Mouse (Mus musculus) forebrain, embryonic 16.5 days (tissue): ENCODE measurements around the gene Tbxas1. TPM values are rescaled to one million over a fixed set of nuclear protein-coding genes. Genes with fewer than 3 reads are reported as not detected.
A peak's percentile ranks its signal among the peaks of the same experiment; 100 is the strongest.

ENCODE experiments used
- ATAC-seq: fragments of 200-750 bp; cut with Nextera tagmentation; 2 replicates; pipeline ENCODE4 v1.8.0; 2017; ENCODE audit warnings: mild to moderate bottlenecking, moderate library complexity
- H3K27ac ChIP-seq: fragments of 300-500 bp; sonication (generic); 2 replicates; pipeline ENCODE4 v1.5.1; 2014; ENCODE audit warnings: low read length, control low read depth
- H3K27me3 ChIP-seq: fragments of 300-500 bp; sonication (generic); replicated peaks from 2 replicates; pipeline ENCODE4 v1.6.1; 2014; ENCODE audit warnings: low read length; ENCODE audit not compliant: control insufficient read depth, insufficient read depth
- H3K36me3 ChIP-seq: fragments of 300-500 bp; sonication (generic); 2 replicates; pipeline ENCODE4 v1.6.1; 2014; ENCODE audit not compliant: control insufficient read depth, insufficient read depth
- H3K4me1 ChIP-seq: fragments of 300-500 bp; sonication (generic); replicated peaks from 2 replicates; pipeline ENCODE4 v1.6.1; 2014; ENCODE audit warnings: low read length; ENCODE audit not compliant: control insufficient read depth, insufficient read depth
- H3K4me2 ChIP-seq: fragments of 300-500 bp; sonication (generic); 2 replicates; pipeline ENCODE4 v1.6.1; 2014; ENCODE audit warnings: mild to moderate bottlenecking, low read length, control low read depth
- H3K4me3 ChIP-seq: fragments of 300-500 bp; sonication (generic); replicated peaks from 2 replicates; pipeline ENCODE4 v1.5.1; 2014; ENCODE audit warnings: mild to moderate bottlenecking, low read length, control low read depth
- H3K9ac ChIP-seq: fragments of 300-500 bp; sonication (generic); replicated peaks from 2 replicates; pipeline ENCODE4 v1.6.1; 2014; ENCODE audit warnings: low read depth, low read length, control low read depth
- H3K9me3 ChIP-seq: fragments of 300-500 bp; sonication (generic); 2 replicates; pipeline ENCODE4 v1.6.1; 2016; ENCODE audit warnings: low read length; ENCODE audit not compliant: control insufficient read depth
- WGBS: fragments of 180-500 bp; shearing (Covaris S2); extraction: QIAGEN DNeasy Blood & Tissue Kit; methylation state at CpG from one replicate; pipeline ENCODE4 v1.1.7; 2014; 5-methylcytosine and 5-hydroxymethylcytosine counted together
- polyA plus RNA-seq: library from polyadenylated mRNA; unstranded; fragments of >200 nt; fragmentation: Nextera tagmentation; extraction: Ambion mirVana; gene quantifications from 2 replicates; pipeline ENCODE4 v1.2.1, GENCODE M21; 2015

Tbxas1 gene
- polyA plus RNA-seq, 1 experiment from 2014 or later = 1.1 TPM

DNA sequence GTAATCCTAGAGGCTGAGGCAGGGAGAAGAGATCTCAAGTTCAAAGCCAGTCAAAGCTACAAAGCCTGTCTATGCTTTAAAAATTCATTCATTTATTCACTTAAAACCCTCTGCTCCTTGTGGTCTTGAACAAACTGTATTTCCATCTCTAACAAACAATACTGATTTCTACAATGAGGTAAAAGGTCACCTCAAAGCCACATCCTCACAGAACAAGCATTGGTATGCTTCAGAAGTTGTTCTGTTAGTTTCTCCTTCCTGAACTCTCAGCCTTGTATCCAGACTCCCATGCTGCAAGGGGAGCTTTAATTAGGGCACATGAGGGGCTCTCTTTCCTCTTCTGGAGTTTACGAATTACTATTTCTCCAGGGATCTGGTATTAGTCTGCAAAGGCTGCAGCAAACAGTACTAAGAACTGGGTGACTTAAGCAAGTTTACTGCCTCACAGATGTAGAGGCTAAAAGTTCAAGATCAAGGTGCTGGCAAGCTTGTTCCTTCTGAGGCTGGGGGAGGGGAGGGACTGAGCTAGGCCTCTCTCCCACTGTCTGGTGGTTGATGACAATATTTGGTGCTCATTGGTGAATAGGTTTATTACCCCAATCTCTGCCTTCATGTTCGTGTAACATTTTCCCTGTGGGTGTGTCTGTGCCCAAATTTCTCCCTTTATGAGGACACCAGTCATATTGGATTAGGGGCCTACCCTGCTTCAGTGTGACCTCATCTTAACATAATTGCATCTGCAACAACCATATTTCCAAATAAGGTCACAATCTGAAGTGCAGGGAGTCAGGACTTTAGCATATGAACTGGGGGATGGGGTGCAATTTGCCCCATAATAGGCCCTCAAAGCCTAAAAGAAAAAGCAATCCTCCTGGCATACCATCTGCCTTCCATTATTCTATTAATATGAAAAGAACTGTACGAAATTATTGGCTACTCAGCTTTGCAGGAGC, 27.0 kb upstream of the Tbxas1 start:
- no peak overlapping the region for H3K4me3 ChIP-seq
- 0 out of 2 replicates have a peak, but pooled peaks have one; percentile 24 for ATAC-seq
- H3K27ac ChIP-seq = no peak overlapping the region
- no peak overlapping the region for H3K9ac ChIP-seq
- H3K36me3 ChIP-seq = no peaks in the 10 kb centered on the region
- 46% methylated on average over 3 of the region's 3 CpGs for WGBS
- no peaks in the 10 kb centered on the region for H3K9me3 ChIP-seq
- H3K4me2 ChIP-seq = no peak overlapping the region
- H3K27me3 ChIP-seq = no peaks in the 10 kb centered on the region
- peaks cover 44% of the 10 kb centered on the region for H3K4me1 ChIP-seq

DNA sequence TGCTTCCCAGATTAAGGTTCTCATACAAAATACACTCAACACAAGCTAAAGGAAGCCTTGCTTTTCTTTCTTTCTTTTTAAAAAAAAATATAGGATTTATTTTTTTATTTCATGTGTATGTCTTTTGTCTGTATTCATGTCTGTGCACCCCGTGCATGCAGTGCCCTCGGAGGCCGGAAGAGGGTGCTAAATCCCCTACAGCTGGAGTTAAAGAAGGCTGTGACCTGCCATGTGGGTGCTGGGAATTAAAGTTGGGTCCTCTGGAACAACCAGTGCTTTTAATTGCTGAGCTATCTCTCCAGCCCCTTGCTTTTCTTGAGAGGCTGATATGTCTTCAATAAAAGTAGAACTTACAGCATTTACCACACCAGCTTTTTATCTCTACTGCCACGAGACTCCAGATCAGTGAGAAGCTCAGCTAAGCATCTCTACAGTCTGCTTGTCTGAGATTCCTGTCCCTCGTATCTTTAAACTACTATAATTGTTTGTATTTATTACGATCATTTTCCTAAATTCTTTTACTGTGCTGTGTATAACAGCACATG, 24.4 kb upstream of the Tbxas1 start:
- Histone ChIP-seq H3K4me3 (no peak overlapping the region), H3K9ac (no peak overlapping the region), H3K27me3 (no peaks in the 10 kb centered on the region), H3K27ac (no peak overlapping the region), H3K4me2 (no peak overlapping the region), H3K36me3 (no peaks in the 10 kb centered on the region), H3K9me3 (no peaks in the 10 kb centered on the region), H3K4me1 (peaks cover 49% of the 10 kb centered on the region)
- no peak for ATAC-seq
- 91% methylated on average over 6 of the region's 6 CpGs for WGBS

DNA sequence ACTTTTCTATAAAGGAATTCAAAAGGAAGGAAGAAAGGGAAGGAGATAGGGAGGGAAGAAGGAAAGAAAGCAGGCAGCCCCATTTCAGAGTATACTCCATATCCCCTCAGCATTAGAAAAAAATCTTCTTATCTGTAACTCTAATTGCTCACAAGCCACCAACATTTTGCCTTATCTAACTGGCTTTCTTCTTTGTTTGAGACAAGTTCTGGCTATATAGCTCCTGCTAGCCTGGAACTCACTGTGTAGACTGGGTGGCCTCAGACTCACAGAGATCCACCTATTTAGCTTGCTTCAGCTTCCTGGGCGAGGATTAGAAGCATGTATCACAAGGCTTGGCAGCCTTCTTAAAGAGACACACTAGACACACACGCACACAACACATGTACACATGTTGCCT, 23.5 kb upstream of the Tbxas1 start:
- H3K27ac ChIP-seq = no peak overlapping the region
- 72% methylated on average over 2 of the region's 2 CpGs for WGBS
- H3K9me3 ChIP-seq = no peaks in the 10 kb centered on the region
- no peaks in the 10 kb centered on the region for H3K27me3 ChIP-seq
- no peaks in the 10 kb centered on the region for H3K36me3 ChIP-seq
- H3K4me1 ChIP-seq = peaks cover 40% of the 10 kb centered on the region
- no peak overlapping the region for H3K9ac ChIP-seq
- ATAC-seq = no peak
- H3K4me2 ChIP-seq = no peak overlapping the region
- H3K4me3 ChIP-seq = no peak overlapping the region

DNA sequence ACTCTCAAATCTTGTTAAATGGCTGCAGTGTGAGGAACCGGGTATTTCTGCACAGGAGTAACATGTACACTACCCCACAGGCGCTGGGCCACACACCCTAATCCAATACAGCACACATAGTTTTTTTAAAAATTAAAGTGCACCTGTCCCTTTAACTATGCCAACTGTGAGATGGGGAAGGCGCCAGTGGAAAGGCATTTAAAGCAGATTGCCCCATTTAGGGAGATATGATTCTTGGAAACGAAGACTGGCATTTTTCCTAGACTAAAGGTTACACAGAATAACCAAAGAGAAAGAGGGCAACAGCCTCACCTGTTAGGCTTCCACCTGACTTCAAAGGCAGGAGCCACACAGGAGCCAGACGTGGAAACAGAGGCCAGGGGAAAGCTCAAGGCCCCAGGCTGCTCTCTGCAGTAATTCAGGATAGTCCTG, 21.6 kb upstream of the Tbxas1 start:
- 53% methylated on average over 5 of the region's 5 CpGs for WGBS
- Histone ChIP-seq H3K4me2 (no peak overlapping the region), H3K4me3 (no peak overlapping the region), H3K4me1 (peaks cover 22% of the 10 kb centered on the region), H3K27ac (peak overlapping the region; percentile 4; the same call in 1 of the 2 replicates), H3K27me3 (no peaks in the 10 kb centered on the region), H3K9me3 (no peaks in the 10 kb centered on the region), H3K36me3 (no peaks in the 10 kb centered on the region), H3K9ac (no peak overlapping the region)
- ATAC-seq = no peak

DNA sequence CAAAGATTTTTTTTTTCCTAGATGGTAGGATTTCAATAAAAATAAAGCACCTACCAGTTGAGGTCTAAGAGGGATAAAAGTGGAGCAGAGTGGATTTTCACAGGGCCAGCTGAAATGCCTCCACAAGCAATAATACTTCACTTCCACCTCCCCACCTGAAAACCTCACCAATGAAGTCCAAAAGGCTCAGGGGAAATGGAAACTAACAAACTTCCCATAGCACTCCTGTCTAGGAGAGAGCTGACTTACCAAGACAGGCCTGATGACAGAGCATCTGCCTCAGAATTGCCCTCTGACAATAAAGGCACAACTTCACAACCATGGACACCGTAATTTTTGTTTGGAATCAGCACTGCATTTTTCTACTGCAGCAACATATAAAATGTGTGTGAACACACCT, 15.4 kb upstream of the Tbxas1 start:
- Histone ChIP-seq H3K4me3 (no peak overlapping the region), H3K4me1 (no peaks in the 10 kb centered on the region), H3K4me2 (no peak overlapping the region), H3K36me3 (no peaks in the 10 kb centered on the region), H3K9me3 (no peaks in the 10 kb centered on the region), H3K9ac (no peak overlapping the region), H3K27me3 (no peaks in the 10 kb centered on the region), H3K27ac (no peak overlapping the region)
- no peak for ATAC-seq
- WGBS = 97% methylated on average over 1 of the region's 1 CpGs

DNA sequence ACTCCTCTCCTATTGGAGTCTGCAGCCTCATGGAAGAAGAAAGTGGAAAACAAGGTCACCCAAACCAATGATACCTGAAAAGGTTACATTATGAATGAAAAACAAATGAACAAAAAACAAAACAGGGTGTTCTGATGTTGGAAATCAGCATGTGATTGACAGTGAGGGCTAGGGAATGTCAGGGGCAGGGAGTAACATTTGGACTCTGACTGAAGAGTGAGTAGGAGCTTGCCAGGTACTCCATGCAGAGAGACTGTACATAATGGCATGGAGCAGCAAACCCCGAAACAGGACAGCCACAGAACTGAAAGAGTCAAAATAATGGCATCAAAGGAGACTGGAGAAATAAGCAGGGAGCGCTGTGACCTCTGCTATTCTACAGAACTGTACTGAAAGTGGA, 14.9 kb upstream of the Tbxas1 start:
- Histone ChIP-seq H3K4me1 (no peaks in the 10 kb centered on the region), H3K4me2 (no peak overlapping the region), H3K9ac (no peak overlapping the region), H3K9me3 (no peaks in the 10 kb centered on the region), H3K27ac (no peak overlapping the region), H3K4me3 (no peak overlapping the region), H3K36me3 (no peaks in the 10 kb centered on the region), H3K27me3 (no peaks in the 10 kb centered on the region)
- ATAC-seq = no peak
- 76% methylated on average over 2 of the region's 2 CpGs for WGBS

DNA sequence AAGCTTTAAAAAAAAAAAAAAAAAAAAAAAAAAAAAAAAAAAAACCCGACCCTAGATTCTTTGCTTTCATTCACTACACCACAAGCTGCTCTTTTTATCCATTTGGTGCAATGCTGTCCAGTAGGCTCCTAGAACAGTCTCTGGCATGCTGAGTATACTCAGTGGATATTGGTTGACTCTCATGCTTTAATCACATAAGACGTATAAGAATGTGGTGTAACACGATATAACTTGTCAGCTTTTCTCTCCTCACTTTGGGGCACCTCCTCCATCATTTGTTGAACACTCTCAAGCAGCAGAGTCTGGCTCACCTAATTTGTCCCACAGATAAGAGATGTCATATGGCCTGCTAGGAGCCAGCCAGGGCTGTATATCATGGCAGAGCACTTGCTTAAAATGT, 11.6 kb upstream of the Tbxas1 start:
- no peak overlapping the region for H3K9ac ChIP-seq
- no peak overlapping the region for H3K4me3 ChIP-seq
- H3K4me2 ChIP-seq = no peak overlapping the region
- WGBS = 55% methylated on average over 3 of the region's 3 CpGs
- H3K4me1 ChIP-seq = peaks cover 10% of the 10 kb centered on the region
- no peak overlapping the region for H3K27ac ChIP-seq
- no peaks in the 10 kb centered on the region for H3K9me3 ChIP-seq
- no peaks in the 10 kb centered on the region for H3K36me3 ChIP-seq
- H3K27me3 ChIP-seq = no peaks in the 10 kb centered on the region
- ATAC-seq = no peak

DNA sequence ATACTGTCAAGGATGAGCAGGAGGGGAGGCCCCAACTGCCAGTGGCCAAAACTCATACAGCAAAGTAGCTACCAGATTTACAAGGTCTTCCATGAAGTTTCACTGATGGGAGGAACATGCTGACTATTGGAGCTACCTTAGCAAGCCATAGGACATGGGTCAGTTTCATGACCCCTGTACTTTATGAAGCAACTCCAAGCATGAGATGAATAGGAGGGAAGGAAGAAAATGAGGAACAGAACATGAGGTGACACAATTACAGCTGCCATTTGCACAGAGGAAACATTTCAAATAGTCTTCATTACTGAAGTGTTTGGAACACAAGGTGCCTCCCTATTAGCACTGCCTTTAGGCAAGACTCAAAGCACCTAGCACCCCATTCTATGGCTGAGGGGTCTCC, 9.4 kb upstream of the Tbxas1 start:
- Histone ChIP-seq H3K9ac (no peak overlapping the region), H3K36me3 (no peaks in the 10 kb centered on the region), H3K4me3 (no peak overlapping the region), H3K4me1 (peaks cover 14% of the 10 kb centered on the region), H3K27ac (no peak overlapping the region), H3K4me2 (no peak overlapping the region), H3K27me3 (no peaks in the 10 kb centered on the region), H3K9me3 (no peaks in the 10 kb centered on the region)
- ATAC-seq = no peak

DNA sequence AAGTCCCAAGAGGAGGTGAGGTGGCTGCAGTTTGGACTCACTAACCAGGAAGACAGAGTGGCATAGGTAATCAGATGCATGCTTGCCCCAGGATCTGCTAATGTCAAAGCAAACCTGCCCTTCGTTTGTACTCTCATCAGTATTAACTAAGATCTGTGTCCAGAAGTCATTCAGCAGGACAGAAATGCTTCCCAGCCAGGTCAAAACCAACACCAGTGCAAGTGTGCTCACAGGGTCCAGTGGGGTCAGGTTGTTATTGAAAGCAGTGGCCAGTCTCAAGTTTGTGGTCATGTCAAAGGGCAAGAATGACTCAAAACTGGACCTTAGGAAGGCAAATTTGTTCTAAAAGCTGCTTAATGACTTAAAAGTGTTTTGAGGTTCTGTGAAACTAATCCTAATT, 8.8 kb upstream of the Tbxas1 start:
- no peak overlapping the region for H3K4me3 ChIP-seq
- peaks cover 17% of the 10 kb centered on the region for H3K4me1 ChIP-seq
- no peak overlapping the region for H3K4me2 ChIP-seq
- no peak overlapping the region for H3K9ac ChIP-seq
- no peaks in the 10 kb centered on the region for H3K36me3 ChIP-seq
- no peak overlapping the region for H3K27ac ChIP-seq
- WGBS = 90% methylated on average over 1 of the region's 1 CpGs
- no peaks in the 10 kb centered on the region for H3K27me3 ChIP-seq
- ATAC-seq = no peak
- no peaks in the 10 kb centered on the region for H3K9me3 ChIP-seq
